Mouse (Mus musculus) liver, postnatal 0 days (tissue): ENCODE data around the gene Fam168a. TPM values are rescaled to one million over a fixed set of nuclear protein-coding genes. Genes with fewer than 3 reads are reported as not detected.

ENCODE experiments used
- ATAC-seq: fragments of 200-750 bp; cut with Nextera tagmentation; 2 replicates; pipeline ENCODE4 v1.8.0; 2017; ENCODE audit warnings: mild to moderate bottlenecking, moderate library complexity
- DNase-seq: peaks from one replicate; pipeline ENCODE4 v3.0.0-alpha.2; 2016
- H3K27ac ChIP-seq: fragments of 300-500 bp; sonication (generic); 2 replicates; pipeline ENCODE4 v1.5.1; 2014; ENCODE audit warnings: antibody characterized with exemption, moderate library complexity, mild to moderate bottlenecking, low read depth
- H3K27me3 ChIP-seq: fragments of 300-500 bp; sonication (generic); 2 replicates; pipeline ENCODE4 v1.6.1; 2014; ENCODE audit warnings: low read length, control low read depth, mixed read lengths; ENCODE audit not compliant: insufficient read depth
- H3K36me3 ChIP-seq: fragments of 300-500 bp; sonication (generic); replicated peaks from 2 replicates; pipeline ENCODE4 v1.6.1; 2014; ENCODE audit warnings: mild to moderate bottlenecking, control low read depth, low read length, moderate library complexity, mixed read lengths; ENCODE audit not compliant: insufficient read depth
- H3K4me1 ChIP-seq: fragments of 300-500 bp; sonication (generic); 2 replicates; pipeline ENCODE4 v1.6.1; 2014; ENCODE audit warnings: antibody characterized with exemption, mild to moderate bottlenecking, control low read depth; ENCODE audit not compliant: insufficient read depth
- H3K4me2 ChIP-seq: fragments of 300-500 bp; sonication (generic); 2 replicates; pipeline ENCODE4 v1.6.1; 2014; ENCODE audit warnings: low read depth, mild to moderate bottlenecking, low read length, moderate library complexity, mixed read lengths
- H3K4me3 ChIP-seq: fragments of 300-500 bp; sonication (generic); 2 replicates; pipeline ENCODE4 v1.5.1; 2014; ENCODE audit warnings: low read depth, low read length
- H3K9ac ChIP-seq: fragments of 300-500 bp; sonication (generic); replicated peaks from 2 replicates; pipeline ENCODE4 v1.6.1; 2014; ENCODE audit warnings: mild to moderate bottlenecking, moderate library complexity
- H3K9me3 ChIP-seq: fragments of 300-500 bp; sonication (generic); 2 replicates; pipeline ENCODE4 v1.6.1; 2016; ENCODE audit warnings: mild to moderate bottlenecking, control low read depth, low read length, mixed read lengths
- CTCF ChIP-seq: sonication (generic); IDR thresholded peaks from 2 replicates; pipeline ENCODE4 v1.5.1; 2016; ENCODE audit warnings: antibody characterized with exemption, low read depth
- EP300 ChIP-seq: IDR thresholded peaks from 2 replicates; pipeline ENCODE4 v1.6.1; 2016; ENCODE audit warnings: antibody characterized with exemption, low read depth, mild to moderate bottlenecking
- WGBS: fragments of 180-500 bp; shearing (Covaris S2); extraction: QIAGEN DNeasy Blood & Tissue Kit; methylation state at CpG from one replicate; pipeline ENCODE4 v1.1.7; 2014; ENCODE audit not compliant: insufficient replicate concordance; 5-methylcytosine and 5-hydroxymethylcytosine counted together
- polyA plus RNA-seq: library from polyadenylated mRNA; unstranded; fragments of >200 nt; fragmentation: Nextera tagmentation; extraction: Ambion mirVana; gene quantifications from 2 replicates; pipeline ENCODE4 v1.2.1, GENCODE M21; 2015

Fam168a gene
- polyA plus RNA-seq, 1 experiment from 2014 or later = 4.3 TPM

DNA sequence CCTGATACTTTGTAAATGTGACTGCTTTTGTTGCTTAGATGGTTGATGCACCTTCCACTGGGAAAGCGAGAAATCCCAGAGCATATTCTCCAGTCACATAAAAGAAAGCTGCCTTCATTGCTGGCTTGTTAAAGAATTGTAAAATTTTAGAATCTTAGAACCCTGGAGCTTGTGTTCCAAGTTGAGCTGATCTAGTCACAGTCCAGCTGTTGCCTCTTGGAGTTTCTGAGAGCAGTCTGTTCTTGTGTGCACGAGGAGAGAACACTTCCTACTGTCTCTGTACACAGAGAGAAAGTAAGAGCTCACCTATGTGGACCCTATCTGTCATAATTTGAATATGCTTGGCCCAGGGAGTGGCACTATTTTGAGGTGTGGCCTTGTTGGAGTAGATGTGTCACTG, 122.1 kb downstream of the Fam168a start:
- no peak for TF ChIP-seq EP300
- TF ChIP-seq CTCF = no peak
- Histone ChIP-seq H3K4me1 (no peaks in the 10 kb centered on the region), H3K27ac (no peak overlapping the region), H3K36me3 (0 out of 2 replicates have a peak, but pooled peaks cover 4% of the 10 kb centered on the region), H3K9ac (no peak overlapping the region), H3K9me3 (no peaks in the 10 kb centered on the region), H3K4me3 (no peak overlapping the region), H3K27me3 (no peaks in the 10 kb centered on the region), H3K4me2 (no peak overlapping the region)
- DNase-seq (no peak), ATAC-seq (no peak)
- 82% methylated on average over 2 of the region's 2 CpGs for WGBS

DNA sequence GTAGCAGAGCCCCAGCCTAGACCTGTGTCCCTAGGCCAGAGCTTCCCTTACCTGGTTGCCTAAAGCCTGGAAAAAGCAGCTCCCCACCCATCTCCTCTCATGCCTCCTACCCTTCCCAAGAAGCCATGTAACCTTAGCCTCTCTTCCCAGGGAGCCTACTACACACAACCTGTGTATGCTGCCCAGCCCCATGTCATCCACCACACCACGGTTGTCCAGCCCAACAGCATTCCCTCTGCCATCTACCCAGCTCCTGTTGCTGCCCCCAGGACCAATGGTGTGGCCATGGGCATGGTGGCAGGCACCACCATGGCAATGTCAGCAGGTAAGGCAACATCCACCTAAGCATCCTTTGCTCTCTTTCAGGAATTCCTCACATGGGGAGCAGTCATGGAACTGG, 127.4 kb downstream of the Fam168a start:
- ATAC-seq (no peak), DNase-seq (no peak)
- H3K27ac ChIP-seq = no peak overlapping the region
- H3K9me3 ChIP-seq = no peaks in the 10 kb centered on the region
- H3K27me3 ChIP-seq = no peaks in the 10 kb centered on the region
- peaks cover 9% of the 10 kb centered on the region; the same call in 1 of the 2 replicates for H3K36me3 ChIP-seq
- peaks cover 6% of the 10 kb centered on the region for H3K4me1 ChIP-seq
- no peak for TF ChIP-seq CTCF
- no peak for TF ChIP-seq EP300
- no peak overlapping the region for H3K4me3 ChIP-seq
- no peak overlapping the region for H3K4me2 ChIP-seq
- WGBS = 82% methylated on average over 1 of the region's 1 CpGs
- no peak overlapping the region for H3K9ac ChIP-seq

DNA sequence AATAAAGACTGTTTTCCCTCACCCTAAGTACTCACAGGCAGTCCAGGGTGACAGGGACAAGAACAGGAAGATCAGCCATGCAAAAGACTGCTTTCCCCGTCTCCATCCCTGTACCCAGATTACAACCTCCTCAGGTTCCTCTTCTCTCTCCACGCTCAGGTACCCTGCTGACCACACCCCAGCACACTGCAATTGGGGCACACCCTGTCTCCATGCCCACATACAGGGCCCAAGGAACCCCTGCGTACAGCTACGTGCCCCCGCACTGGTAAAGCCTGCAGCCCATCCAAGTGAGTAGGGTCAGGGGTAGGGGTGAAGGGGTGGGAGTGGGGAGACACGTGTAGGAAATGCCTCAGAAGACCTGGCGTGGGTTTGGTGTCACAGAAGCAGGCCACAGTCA, 128.7 kb downstream of the Fam168a start:
- WGBS = 81% methylated on average over 7 of the region's 7 CpGs
- Histone ChIP-seq H3K27me3 (no peaks in the 10 kb centered on the region), H3K4me3 (no peak overlapping the region), H3K4me2 (no peak overlapping the region), H3K4me1 (peaks cover 19% of the 10 kb centered on the region), H3K27ac (no peak overlapping the region), H3K9me3 (no peaks in the 10 kb centered on the region), H3K9ac (no peak overlapping the region), H3K36me3 (peaks cover 13% of the 10 kb centered on the region; the same call in 1 of the 2 replicates)
- no peak for ATAC-seq
- TF ChIP-seq CTCF = no peak
- no peak for TF ChIP-seq EP300
- no peak for DNase-seq

DNA sequence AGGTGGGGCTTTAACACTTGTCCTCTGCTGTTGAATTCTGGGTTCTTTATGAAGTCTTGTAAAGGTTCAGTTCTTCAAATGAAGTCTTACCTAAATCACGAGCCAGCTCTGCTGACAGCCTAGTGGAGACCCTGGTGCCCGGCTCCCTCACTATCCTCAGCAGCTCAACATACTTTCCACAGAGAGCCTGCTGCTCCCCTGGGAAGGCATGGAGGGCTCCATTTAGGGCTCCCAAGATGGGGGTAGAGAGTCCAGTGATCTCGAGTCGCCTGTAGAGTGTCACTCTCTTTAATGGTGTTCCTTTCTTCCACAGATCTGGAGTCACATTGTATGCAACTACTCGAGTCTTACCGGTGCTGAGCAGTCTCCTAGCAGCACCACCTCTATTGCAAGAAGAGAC, 129.3 kb downstream of the Fam168a start:
- ATAC-seq (no peak), DNase-seq (no peak)
- Histone ChIP-seq H3K36me3 (peaks cover 13% of the 10 kb centered on the region; the same call in 1 of the 2 replicates), H3K27me3 (no peaks in the 10 kb centered on the region), H3K4me2 (no peak overlapping the region), H3K4me3 (no peak overlapping the region), H3K9me3 (no peaks in the 10 kb centered on the region), H3K9ac (no peak overlapping the region), H3K27ac (no peak overlapping the region), H3K4me1 (peaks cover 24% of the 10 kb centered on the region)
- WGBS = 82% methylated on average over 6 of the region's 6 CpGs
- TF ChIP-seq CTCF = no peak
- no peak for TF ChIP-seq EP300

DNA sequence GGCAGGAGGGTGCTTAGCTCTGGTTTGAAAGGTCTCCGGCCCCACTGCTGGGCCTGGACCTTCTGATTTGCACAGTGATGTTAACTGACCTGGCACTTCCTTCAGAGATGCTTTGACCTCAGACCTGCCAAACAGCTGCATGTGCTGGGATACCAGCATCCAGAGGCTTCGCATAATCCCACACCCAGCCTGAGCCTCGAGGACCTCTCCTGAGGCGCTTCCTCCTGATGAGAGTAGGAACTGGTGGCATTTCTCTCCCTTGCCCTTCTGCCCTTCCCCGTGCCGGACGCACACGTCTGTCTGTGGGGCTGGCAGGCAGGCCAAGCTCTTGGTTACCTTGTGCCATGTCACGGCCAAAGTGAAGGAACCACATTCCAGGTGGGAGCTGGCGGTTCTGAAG, 130.2 kb downstream of the Fam168a start:
- no peak for ATAC-seq
- Histone ChIP-seq H3K4me3 (no peak overlapping the region), H3K9me3 (no peaks in the 10 kb centered on the region), H3K9ac (no peak overlapping the region), H3K4me1 (peaks cover 25% of the 10 kb centered on the region), H3K36me3 (peaks cover 13% of the 10 kb centered on the region; the same call in 1 of the 2 replicates), H3K27ac (no peak overlapping the region), H3K4me2 (no peak overlapping the region), H3K27me3 (no peaks in the 10 kb centered on the region)
- 87% methylated on average over 10 of the region's 10 CpGs for WGBS
- no peak for DNase-seq
- TF ChIP-seq CTCF = no peak
- no peak for TF ChIP-seq EP300

DNA sequence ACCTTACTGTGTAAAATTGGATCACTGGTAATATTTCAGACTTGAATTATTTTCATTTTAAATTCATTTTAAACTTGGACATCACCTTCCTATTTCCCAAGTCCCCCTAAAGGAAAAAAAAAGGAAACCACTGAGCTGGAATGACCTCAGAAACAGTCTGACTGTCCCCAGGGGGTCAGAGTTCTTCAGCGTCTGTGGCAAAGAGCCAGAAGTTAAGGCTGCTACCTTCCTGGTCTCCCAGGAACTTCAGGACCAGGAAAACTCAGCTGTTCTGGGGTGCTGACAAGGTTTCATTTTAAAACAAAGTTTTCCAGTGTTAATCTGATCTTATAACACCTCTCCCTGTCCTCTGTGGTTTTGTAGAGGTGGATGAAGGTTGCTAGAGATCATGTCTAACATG, 131.3 kb downstream of the Fam168a start:
- Histone ChIP-seq H3K27me3 (no peaks in the 10 kb centered on the region), H3K36me3 (peaks cover 16% of the 10 kb centered on the region; the same call in 1 of the 2 replicates), H3K4me3 (no peak overlapping the region), H3K27ac (no peak overlapping the region), H3K9ac (no peak overlapping the region), H3K4me2 (no peak overlapping the region), H3K4me1 (peaks cover 25% of the 10 kb centered on the region), H3K9me3 (no peaks in the 10 kb centered on the region)
- 67% methylated on average over 1 of the region's 1 CpGs for WGBS
- no peak for DNase-seq
- TF ChIP-seq CTCF (no peak), EP300 (no peak)
- ATAC-seq = no peak
